Mouse (Mus musculus): ENCODE data around the gene Sipa1.

The Sipa1 gene

GRCm38 (mm10) chr19:5607705-5608410 lies 55.6 kb downstream of the Sipa1 start:
- no peak for DNase-seq (ENCODE audit: low read depth, low spot score)

DNA sequence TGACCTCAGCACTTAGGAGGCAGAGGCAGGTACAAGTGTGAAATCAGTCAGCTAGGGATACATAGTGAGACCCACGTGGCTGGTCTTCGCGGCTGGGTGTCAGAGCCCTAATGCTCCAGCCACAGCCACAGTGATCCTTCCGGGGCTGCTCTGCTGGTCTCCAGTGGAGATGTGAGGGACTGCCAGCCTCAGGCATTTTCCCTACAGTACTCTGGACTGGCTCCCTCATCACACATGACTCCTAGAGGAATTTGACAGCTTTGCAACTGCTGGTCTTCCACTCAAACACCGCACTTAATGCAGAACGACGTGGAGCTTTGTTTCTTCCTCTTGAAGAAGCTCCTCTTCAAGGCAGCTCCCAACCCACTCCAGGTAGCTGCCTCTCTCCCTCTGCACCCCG lies 57.3 kb downstream of the Sipa1 start:
- DNase-seq (ENCODE audit: low read depth, low spot score): no peak

DNA sequence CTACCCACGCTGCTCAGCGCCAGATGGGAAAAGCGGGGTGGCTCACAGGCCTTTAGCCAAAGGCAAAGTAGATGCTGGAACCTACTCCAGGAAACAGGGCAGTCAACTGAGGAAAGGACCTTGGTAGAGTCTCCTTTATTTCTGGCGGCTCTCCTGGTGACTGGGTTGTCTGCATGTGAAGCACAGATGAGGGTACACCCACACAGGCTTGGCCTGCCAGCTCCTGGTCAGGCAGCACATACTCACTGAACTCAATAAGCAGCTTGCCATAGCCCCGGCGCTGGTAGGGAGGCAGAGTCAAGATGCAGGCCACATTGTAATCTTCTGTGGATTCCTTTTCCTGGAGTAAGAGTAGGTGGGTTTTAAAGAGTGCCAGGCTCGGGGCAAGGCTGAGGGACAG lies 58.4 kb downstream of the Sipa1 start:
- no peak for DNase-seq (ENCODE audit: low read depth, low spot score)

DNA sequence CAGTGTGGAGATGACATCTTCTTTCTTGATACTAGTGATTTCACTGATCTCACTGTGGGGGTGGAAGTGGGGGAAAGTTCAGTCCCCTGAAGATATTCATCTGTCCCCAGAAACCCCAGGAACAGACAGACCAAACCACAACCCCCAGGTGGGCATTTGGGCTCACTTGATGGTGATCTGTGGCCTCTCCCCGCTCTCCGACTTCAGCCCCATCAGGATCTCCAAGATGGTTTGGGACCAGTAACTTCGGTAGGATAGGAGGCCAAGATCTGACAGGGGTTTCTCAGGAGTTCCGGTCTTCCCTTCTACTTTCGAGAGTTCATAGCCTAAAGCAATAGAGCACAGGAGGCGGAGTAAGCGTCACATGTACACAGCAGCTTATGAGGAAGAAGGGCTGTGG lies 59.8 kb downstream of the Sipa1 start:
- no peak for DNase-seq (ENCODE audit: low read depth, low spot score)

- peak; percentile 91 for DNase-seq (ENCODE audit: low read depth, low spot score)
These were observed 61.6 kb downstream of the Sipa1 start, which contains the start of gene Rnaseh2c for GRCm38 (mm10) chr19:5601752-5602541. Gene Rnaseh2c (plus strand): TSS chr19:5601873.

All from CD4-positive, CD25-positive, alpha-beta regulatory T cell, adult 2 months (primary cell).